Mouse (Mus musculus): ENCODE results near the gene Tymp.

Tymp gene

DNA sequence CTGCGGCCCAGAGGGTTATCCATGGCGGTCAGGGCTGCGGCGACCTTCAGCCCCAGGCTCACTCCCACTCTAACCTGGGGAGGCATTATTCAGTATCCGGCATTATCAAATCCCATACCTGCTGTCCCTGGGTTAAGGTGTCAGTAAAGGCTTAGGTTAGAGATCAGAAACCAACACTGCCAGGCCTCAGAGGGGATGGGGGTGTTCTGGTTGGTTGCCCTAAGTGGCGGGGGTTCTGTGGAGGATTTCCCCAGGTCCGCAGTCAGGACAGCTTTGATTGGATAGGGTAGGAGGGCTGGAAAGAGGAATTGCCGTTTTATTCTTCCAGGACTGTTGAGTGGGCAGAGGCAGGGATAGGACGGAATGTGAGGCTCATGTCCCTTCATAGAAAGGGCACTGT is 2.5 kb downstream of the Tymp start:
- no peak for DNase-seq (ENCODE audit: extremely low spot score)

DNA sequence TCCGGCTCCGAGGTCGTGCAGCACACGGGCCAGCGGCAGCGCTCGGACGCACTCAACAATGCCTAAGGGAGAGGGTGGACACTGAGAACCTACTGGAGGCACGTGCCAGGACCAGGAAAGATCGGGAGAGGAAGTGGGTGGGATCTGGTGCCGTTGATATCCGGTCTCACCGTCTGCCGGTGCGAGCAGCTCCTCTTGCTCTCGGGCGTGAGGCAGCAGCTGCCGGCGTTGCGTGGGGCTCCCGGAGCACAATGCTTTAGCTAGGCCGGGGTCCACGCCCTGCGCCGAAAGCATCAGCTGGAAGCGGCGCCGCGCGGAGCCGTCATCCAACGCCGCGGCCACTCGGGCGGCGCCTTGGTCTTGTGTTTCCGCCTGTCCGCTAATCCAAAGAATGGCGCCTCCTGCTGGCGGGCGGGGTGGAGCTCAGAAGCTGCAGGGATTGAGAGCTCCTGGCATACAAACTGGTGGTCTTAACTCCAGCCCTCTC is 3.0 kb downstream of the Tymp start, which contains the start of gene Sco2:
TSS of gene Sco2 (minus strand) at position 85 of the 487 bp plus-strand sequence.
- DNase-seq (ENCODE audit: extremely low spot score), result peak; percentile 96

DNA sequence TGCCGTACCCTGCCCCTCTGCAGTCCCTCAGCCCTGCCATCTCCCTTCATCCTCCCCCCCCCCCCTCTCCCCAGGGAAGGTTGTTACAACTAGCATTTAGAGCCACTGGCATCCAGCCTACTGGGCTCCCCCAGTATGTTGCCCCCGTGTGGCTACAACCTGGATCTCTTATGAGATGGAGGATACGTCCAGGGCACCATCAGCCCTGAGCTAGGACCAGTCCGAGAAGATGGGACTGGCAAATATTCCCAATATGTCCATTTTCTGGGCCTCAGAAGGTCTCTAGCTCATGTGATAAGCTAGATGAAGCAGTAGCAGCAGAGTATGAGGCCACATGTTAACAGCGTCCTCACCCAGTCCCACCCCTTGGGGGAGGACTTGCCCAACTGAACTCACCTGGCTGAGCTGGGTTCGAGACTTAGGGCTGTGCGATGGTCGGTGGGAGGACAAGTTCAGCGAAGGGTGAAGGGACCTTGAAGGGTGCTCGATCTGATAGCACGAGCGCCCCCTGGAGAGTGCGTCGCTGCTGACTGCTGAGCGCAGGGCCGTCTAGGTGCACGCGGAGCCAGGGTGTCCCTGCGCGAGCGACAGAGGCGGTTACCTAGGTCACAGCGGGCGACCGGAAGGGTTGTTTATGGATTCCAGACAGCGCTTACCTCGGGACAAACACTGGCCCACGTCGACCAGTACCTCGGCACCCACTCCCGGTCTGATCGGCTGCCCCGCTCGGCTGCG is 3.6 kb downstream of the Tymp start:
- DNase-seq (ENCODE audit: extremely low spot score), result peak; percentile 86

DNA sequence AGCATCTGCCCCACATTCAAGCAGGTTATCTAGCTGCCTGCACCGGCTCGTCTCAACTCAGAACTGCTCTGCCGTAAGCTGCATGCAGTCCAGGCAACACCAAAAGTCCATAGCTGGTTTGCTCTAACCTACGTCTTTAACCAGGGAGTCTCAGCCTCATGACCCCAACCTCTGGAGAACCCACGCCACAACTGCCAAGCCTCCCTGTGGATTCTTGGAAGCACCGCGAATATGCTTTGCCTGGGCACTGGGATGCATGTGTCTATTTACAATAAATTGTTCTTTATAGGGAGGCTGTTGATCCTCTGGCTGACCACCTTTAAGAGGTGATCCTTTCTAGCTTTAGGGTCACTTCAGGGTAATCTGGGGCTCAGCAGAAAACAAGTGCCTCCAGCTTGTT is 4.3 kb downstream of the Tymp start:
- no peak for DNase-seq (ENCODE audit: extremely low spot score)

DNA sequence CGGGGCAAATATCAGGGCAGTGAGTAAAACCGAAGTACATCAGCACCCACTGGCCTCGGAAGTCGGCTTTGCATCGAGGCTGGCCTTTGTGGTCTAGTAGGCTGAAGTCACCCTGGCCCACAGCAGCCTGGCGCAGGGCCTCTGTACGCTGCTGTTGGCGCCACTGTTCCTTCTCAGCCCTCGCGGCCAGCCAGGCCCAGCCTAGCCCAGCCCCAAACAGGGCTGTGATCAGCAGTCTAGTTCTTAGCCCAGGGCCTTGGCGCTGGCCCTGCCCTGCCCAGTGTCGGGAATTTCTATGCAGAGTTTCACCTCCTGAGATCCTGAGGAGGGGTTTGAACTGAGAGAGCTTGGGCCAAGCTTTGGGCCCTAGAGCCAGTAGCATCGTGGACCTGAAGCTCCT is 4.8 kb downstream of the Tymp start:
- DNase-seq (ENCODE audit: extremely low spot score), result no peak

DNA sequence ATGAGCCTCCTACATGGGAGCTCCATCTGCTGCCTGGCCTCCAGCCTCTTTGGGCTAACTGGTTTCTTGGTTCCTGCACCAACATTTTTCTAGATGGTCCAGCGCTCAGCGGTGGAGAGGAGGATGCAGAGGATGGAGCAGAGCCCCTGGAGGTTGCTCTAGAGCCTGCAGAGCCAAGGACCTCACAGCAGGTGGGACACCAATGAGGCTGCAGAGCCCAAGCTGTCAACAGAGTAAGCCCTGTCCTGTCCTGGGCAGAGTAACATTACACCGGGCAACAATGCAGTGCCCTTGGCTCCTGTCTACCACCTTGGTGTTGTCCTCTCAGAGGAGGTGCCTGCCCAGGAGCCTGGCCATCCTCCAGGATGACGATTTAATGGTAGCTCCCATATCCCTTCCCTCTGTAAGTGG is 11.7 kb downstream of the Tymp start:
- no peak for DNase-seq (ENCODE audit: extremely low spot score)

DNA sequence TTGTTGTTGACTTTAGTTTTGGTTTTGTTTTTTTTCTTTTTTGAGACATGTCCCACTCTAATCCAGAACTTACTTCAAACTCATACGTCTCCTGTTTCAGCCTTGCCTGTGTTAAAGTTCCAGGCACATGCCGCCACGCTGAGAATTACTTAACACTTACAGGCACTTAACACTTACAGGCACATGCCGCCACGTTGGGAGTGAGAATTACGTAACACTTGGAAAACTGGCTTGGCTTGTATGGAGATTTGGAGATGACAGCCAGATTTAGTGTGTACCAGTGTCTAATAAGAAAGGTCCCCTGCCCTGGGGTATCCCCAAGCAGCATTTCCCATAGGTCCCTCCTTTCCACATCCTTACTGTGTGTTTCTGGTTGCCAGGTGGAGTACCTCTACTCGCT is 13.8 kb downstream of the Tymp start:
- DNase-seq (ENCODE audit: extremely low spot score), result no peak

DNA sequence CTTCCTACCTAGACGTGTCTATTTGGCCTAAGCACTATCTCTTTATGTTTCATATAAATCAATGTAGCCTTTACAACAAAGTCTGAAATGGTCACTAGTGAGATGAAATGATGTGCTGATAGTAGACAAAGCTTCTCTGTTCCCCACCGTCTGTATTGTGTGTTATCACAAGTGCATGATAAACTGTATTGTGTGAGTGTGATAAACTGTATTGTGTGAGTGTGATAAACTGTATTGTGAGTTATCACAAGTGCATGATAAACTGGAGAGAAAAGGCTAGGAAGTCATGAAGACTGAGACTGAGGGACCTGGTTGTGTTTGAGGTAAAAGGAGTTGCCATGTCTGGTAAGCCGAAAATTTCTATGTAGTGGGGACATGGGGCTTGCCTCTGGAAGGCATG is 18.1 kb downstream of the Tymp start:
- DNase-seq (ENCODE audit: extremely low spot score), result no peak

DNA sequence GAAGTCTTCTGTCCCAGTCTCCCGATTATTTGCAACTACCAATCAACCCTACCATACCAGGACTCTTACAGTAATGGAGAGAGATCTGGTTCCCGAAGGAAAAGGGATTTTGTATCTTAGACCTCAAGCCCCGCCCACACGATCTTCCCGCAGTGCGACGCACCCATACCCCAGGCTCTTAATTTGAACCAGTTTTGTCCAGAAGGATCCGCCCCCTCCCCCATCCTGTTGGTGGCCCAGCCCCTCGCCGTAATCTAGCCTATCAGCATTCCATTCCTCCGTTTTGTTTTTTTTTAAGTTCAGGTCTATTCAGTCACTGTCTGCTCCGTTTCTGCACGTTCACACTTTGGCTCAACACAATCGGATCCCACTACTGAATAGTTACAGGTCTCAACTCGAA is 20.5 kb downstream of the Tymp start:
- DNase-seq (ENCODE audit: extremely low spot score), result peak; percentile 91

DNA sequence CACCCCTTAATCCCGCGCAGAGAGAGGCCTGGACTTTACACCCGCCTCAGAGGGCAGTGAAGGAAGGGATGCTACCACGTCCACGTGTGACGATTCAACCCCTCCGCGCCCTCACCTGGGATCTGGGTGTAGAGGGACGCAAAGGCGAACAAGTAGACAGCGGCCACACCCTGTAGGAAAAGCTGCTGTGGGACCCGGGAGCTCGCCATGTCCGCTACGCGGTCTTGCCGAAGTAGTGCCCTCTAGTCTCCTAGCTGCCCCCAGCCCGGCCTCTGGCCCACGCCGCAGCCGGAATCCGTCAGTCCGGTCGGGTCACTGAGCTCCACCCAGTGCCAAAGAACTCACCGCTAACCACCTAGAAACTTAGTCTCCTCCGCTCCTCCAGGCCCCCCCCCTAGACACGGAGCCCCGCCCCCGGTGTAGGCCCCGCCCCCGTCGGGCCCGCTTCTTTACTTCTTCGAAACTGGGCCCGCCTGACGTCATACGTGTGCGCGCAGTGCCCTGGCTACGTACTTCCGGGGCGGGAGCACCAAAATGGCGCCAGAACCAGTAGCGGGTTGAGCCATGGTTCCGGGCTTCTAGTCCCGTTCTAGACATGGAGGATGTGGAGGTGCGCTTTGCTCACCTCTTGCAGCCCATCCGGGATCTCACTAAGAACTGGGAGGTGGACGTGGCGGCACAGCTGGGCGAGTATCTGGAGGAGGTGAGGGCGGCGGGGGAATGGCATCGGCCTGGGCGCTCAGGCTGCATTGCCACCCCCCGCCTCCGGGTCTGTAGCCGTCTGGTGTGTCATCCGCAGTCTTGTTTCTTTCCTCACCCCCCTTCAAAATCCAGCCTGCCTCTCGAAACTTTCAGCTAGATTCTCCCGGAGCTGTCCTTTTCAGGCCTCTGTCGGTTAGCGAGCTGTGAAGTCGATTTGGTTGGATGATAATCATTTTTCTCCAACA is 21.3 kb downstream of the Tymp start, which contains the start of the genes Lmf2 and Ncaph2:
TSS of gene Lmf2 (minus strand) at position 419 of the 947 bp plus-strand sequence.
TSS of gene Ncaph2 (plus strand) at position 479 of the 947 bp plus-strand sequence.
- DNase-seq (ENCODE audit: extremely low spot score), result peak; percentile 98

DNA sequence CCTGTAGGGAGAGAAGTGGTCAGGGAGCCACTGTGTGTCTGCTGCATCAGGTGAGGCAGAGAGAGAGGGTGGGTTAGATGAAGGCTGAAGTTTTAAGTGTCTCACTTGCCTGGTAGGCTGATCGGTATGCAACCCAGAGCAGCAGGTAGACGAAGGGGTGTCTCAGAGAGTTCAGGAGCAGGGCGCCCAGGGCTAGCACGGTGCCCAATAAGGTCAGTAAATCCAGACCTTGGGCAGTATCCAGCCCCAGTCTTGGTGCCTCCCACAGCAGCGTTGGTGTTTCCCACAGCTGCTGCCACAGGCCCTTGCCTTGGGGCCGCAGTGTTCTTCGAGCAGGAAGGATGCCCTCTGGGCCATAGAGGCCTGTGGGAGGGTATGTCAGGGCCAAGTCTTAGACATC is 22.4 kb downstream of the Tymp start:
- no peak for DNase-seq (ENCODE audit: extremely low spot score)

DNA sequence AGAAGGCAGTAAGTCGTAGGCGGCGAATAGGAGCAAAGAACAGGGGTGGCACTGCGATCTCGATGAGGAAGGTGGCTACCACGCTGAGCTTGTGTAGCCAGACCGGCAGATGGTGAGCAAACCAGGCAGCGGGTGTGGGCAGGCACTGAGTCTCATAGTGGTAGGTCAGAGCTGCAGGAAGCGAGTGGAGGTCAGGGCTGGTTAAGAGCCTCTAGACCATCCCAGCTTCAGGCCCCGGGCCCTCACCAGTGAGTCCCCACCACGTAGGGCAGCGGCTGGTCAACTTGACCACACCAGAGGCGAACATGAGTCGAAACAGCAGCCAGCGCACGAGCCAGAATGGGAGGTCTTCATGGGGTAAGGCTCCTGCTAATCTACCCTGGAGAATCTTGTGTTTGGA is 23.0 kb downstream of the Tymp start:
- DNase-seq (ENCODE audit: extremely low spot score), result no peak

DNA sequence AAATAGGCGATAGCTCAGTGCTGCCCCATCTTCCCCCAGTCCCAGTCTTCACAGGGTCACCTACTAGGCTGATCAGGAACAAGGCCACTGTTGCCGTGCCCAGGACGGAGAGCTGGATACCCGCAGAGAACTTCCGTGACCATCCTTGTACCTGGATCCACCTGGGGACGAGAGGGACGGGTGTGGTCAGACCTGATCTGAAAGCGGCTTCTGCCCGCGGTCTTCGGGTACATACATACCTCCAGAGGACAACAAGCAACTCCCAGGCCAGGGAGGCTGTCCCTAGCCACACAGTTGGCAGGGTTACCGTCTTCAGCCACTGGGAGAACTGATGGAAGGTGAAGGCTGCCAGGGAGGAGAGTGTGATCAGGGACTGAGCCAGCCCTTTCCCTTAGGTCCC is 24.0 kb downstream of the Tymp start:
- DNase-seq (ENCODE audit: extremely low spot score), result no peak

DNA sequence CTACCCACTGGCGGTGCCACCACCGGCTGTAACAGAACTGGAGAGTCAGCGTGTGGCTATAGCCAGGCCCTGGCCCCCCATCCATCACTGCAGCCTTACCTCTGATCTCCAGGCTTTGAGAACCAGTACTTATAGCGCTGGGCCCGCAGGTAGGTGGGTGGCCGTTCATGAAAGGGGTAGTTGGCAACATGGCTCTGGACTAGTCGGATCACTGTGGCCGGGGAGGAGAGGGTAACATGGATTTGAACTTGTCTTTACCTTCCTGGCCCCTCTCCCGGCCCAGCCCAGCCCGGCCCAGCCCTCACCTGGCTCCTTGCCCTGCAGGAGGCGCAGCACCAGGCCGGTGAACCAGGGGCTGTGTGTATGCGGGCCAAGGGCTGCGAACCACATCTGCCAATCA is 24.8 kb downstream of the Tymp start:
- DNase-seq (ENCODE audit: extremely low spot score), result no peak

DNA sequence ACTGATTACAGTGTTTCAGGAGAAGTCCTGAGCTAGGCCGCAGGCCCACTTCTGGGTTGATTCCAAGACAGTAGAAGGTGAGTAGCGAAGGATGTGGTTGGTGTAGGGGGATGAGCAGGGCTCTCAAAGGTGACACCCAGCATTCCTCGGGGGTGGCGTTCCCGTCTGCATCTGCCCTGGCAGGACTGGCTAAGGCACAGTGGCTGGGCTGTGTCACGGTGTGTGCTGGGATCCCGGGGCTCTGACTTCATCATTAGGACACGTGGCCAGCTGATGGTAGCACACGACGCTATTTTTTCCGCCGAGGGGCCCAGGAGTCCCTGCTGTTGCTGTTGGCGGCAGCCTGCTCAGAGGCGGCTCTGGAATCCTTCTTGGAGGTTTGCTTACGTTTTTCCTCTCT is 25.5 kb downstream of the Tymp start:
- no peak for DNase-seq (ENCODE audit: extremely low spot score)

DNA sequence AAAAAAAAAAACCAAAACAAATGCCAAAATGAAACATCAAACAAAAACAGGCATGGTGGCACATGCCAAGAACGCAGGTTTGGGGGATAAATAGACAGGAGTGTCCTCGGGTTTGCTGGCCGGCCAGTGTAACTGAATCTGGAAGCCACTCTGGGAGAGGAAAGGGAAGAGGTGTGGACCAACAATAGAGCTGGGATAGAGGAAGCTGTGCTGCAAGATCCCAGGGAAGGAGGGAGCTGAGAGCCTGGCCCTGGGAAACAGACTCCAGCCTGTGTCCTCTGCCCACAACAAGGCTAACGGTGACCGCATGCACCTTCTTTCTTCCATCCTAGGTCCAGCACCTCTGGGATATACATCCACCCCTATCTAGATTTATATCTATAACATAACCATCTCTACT is 26.4 kb downstream of the Tymp start:
- no peak for DNase-seq (ENCODE audit: extremely low spot score)

DNA sequence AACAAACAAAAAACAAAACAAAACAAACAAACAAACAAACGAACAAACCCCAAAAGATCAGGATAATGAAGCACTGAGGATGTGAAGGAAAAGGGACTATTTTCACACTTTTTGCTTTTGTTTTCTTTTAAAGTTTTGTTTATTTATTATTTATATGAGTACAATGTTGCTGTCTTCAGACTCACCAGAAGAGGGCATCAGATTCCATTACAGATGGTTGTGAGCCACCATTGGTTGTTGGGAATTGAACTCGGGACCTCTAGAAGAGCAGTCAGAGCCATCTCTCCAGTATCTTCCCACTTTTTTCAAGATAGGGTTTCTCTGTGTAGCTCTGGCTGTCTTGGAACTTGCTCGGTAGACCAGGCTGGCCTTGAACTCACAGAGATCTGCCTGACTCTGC is 33.5 kb downstream of the Tymp start:
- no peak for DNase-seq (ENCODE audit: extremely low spot score)

DNA sequence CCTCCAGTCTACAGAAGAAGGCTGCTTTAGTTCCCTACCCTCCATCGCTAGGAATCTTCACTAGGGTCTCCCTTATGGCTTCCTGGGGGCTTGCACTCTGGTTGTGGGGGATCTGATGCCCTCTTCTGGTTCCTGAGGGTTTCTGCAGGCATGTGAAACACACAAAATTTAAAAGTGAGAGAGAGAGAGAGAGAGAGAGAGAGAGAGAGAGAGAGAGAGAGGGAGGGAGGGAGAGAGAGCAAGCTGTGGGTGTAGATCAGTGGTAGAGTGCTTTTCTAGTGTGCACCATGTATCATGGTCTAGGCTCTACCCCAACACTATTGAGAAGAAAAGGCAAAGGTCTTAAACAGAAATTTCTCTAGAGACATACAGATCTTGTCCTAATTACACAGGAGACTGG is 35.2 kb downstream of the Tymp start:
- DNase-seq (ENCODE audit: extremely low spot score), result no peak

DNA sequence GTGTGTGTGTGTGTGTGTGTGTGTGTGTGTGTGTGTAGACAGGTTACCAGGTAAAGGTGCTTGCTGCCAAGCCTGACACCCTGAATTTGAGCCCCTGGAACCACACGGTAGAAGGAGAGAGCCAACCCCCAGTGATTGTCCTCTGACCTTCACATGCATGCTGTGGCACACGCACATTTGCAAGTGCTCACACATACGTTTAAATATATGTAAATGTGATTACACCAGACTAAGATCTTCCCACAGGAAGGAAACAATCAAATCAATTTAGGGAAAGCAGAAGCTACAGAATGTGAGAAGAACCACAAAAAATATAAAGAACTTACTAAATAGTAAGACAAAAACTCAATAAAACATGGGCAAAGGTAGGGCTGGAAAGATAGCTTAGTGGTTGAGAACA is 36.7 kb downstream of the Tymp start:
- no peak for DNase-seq (ENCODE audit: extremely low spot score)

DNA sequence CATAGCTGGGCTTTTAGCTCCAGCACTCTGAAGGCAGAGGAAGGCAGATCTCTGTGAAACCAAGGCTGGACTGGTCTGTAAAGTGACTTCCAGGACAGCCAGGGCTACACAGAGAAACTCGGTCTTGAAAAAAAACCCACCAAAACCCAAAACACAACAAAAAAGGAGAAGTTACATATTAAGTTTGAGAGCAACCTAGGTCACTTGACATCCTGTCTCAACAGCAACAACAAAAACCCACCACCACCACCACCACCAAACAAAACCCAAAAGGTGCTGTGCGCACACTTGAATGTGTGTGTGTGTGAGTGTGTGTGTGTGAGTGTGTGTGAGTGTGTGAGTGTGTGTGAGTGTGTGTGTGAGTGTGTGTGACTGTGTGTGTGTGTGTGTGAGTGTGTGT is 37.1 kb downstream of the Tymp start:
- DNase-seq (ENCODE audit: extremely low spot score), result no peak

DNA sequence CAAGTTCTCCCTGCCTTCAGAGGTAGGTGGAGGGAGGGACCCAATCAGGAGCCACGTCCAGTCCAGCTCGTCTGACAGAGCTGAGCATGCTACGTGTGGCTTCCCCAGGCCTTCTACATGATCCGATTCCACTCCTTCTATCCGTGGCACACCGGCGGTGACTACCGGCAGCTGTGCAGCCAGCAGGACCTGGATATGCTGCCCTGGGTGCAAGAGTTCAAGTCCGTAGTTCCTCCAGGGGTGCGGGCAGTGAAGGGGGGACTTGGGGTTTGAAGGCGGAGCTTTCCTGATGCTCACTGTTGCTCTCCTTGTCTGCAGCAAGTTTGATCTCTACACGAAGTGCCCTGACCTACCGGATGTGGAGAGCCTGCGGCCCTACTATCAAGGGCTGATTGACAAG is 40.4 kb downstream of the Tymp start:
- no peak for DNase-seq (ENCODE audit: extremely low spot score)

DNA sequence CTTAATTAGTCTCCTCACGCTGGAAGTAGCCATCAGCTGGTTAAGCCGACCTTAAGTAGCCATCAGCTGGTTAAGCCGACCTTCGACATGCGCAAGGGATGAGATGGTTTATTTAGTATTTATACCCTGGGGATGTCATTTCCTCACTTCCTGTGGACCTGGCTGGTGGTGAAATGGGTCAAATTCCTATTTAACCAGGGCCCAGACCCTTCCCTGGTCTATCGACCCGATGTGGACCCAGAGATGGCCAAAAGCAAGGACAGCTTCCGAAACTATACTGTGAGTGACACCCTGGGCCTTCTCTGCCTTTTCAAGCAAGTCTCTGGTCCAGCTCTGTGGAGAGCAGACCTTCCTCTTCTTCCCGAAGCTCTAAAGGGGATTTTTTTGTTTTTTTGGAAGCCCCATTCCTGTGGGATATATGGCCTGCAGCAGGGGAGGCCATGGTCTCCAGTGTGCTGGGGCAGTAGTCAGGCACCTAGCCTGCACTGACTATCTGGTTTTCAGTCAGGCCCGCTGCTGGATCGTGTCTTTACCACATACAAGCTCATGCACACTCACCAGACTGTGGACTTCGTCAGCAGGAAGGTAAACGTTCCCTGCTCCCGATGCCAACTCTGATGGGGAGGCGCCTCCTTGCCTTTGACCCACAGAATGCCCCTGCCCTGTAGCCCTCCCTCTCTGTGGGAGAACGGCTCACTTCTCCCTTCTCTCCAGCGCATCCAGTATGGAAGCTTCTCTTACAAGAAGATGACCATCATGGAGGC is 41.9 kb downstream of the Tymp start:
- DNase-seq (ENCODE audit: extremely low spot score), result no peak

All from embryo, embryonic 9.5 days (tissue).